Mouse (Mus musculus): Measurements from ENCODE around the gene Lrrc27. TPM values are rescaled to one million over a fixed set of nuclear protein-coding genes. Genes with fewer than 3 reads are reported as not detected.

Gene Lrrc27
- polyA plus RNA-seq, 1 experiment: not detected

DNA sequence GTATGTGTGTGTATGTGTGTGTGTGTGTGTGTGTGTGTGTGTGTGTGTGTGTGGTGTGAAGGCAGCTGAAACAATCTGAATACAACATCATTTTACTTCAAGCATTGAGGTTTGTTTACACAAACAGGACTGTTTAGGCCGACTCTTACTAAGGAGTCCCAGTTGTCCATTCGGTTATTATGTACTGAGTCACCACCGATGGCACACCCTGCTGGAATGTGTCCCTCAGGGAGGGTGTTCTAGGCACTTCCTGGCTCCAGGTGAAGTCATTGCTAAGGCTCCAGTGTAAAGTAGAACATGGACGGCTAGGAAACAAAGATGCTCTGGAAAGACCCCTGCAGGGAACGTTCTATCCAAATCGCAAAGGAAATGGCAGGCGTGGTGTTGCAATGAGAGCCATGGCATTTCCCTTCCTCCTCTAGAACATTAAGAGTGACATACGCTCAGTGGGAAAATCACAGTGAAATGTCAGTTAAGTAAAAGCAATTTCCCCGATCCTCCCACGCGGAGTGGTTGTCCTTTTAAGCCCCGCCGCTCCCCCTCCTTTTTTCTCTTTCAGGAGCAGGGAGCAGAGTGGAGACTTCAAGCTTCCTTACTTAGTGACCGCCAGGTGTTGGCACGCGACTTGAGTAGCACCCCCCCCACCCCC is 72.6 kb downstream of the Lrrc27 start:
- TF ChIP-seq GATA1 (IDR thresholded peaks at IDR 0.05; ENCODE audit: low read length) (no peak), TAL1 (IDR thresholded peaks at IDR 0.05; ENCODE audit: low read length) (no peak)
- no peak overlapping the region for H3K4me3 ChIP-seq (replicated peaks)
- no peaks in the 10 kb centered on the region for H3K36me3 ChIP-seq (ENCODE audit: control insufficient read depth)
- H3K27me3 ChIP-seq (ENCODE audit: control insufficient read depth): no peaks in the 10 kb centered on the region
- H3K4me1 ChIP-seq (ENCODE audit: control insufficient read depth): no peaks in the 10 kb centered on the region
- H3K9me3 ChIP-seq (ENCODE audit: control insufficient read depth, low read length): no peaks in the 10 kb centered on the region

DNA sequence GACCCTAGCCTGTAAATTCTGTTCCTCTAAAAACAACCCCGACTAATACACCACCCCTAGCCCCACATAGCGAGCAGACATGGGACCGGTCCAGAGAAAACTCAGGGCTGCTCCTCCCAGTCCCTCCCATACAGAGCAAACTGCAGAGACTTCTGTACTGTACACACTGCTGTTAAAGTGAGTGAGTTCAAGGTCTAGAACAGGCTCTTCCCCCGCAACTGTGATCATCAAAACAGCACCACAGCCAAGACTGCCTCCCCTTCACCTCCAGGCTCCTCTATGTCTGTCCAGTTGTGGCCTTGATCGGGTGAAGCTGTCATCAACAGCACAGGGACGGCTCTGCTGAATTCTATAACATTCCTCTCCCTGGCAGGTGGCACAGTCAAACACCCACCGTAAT is 75.8 kb downstream of the Lrrc27 start:
- no peak for TF ChIP-seq GATA1 (IDR thresholded peaks at IDR 0.05; ENCODE audit: low read length)
- no peak for TF ChIP-seq TAL1 (IDR thresholded peaks at IDR 0.05; ENCODE audit: low read length)
- Histone ChIP-seq H3K36me3 (ENCODE audit: control insufficient read depth) (no peaks in the 10 kb centered on the region), H3K4me1 (ENCODE audit: control insufficient read depth) (no peaks in the 10 kb centered on the region), H3K9me3 (ENCODE audit: control insufficient read depth, low read length) (no peaks in the 10 kb centered on the region), H3K27me3 (ENCODE audit: control insufficient read depth) (no peaks in the 10 kb centered on the region), H3K4me3 (replicated peaks) (no peak overlapping the region)

Other genes with a start within 250 kb of the Lrrc27 start
- not detected in 2 replicates for gene Dpysl4, start 127.0 kb upstream of the Lrrc27 start, polyA plus RNA-seq (2012)
- gene Stk32c, start 319 bp downstream of the Lrrc27 start, polyA plus RNA-seq (2012): not detected in 2 replicates
- 0.04 TPM in 1 of 2 replicates, not detected in the other for gene Pwwp2b, start 35.5 kb downstream of the Lrrc27 start, polyA plus RNA-seq (2012)
- gene Inpp5a, start 176.1 kb downstream of the Lrrc27 start, polyA plus RNA-seq (2012): 0.25 and 0.33 TPM in 2 replicates

All from erythroblast, embryonic 14.5 days (primary cell).